Comparison of ENCODE assay signal across 22 mouse cellular contexts in the genomic region with DNA sequence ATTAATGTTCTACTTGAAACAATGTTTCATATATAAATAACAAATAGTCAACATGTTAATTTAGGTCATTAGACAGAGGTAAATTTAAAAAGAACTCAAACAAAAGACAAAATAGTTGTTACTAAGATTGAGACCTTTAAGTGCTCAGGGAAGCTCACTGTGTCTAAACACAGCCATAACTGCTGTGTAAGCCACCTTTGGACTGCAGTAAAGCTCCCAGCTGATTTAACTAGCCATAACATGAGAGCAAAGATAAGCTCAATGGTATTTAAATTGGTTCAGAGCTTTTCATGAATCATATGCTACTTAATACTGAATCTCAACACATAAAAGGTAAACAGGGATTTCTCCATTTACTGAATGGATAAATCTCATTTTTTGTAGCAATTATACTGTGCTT.
"Had no signal": no experiment of that assay in that cellular context is flagged by ENCODE, and none has a peak within 500 bp of the region (broad histone marks: within the 10 kb centered on the region; RNA-seq: fewer than 3 reads in every experiment).

No protein-coding gene starts in this region.

- DNase-seq: liver, postnatal 0 days; lung, adult 2 months; lung, postnatal 14 days; lung, postnatal 36 days; retina, postnatal 1 day; right cerebral cortex, postnatal 14 days; thymus, adult 2 months; thymus, postnatal 25 days; thymus, postnatal 4 days had no signal

- H3K27ac ChIP-seq: liver, embryonic 15.5 days; lung, embryonic 15.5 days; macrophage; midbrain, embryonic 10.5 days; midbrain, embryonic 12.5 days; midbrain, embryonic 15.5 days; neural tube, embryonic 13.5 days; neural tube, embryonic 15.5 days; stomach, embryonic 15.5 days; stomach, postnatal 0 days had no signal

- H3K4me3 ChIP-seq: liver, embryonic 15.5 days; lung, embryonic 15.5 days; megakaryocyte, embryonic 14.5 days; midbrain, embryonic 10.5 days; midbrain, embryonic 12.5 days; midbrain, embryonic 15.5 days; myocyte; neural tube, embryonic 13.5 days; neural tube, embryonic 15.5 days; stomach, embryonic 15.5 days had no signal

- H3K27me3 ChIP-seq: liver, embryonic 15.5 days; lung, embryonic 15.5 days; megakaryocyte, embryonic 14.5 days; midbrain, embryonic 12.5 days; midbrain, embryonic 15.5 days; neural tube, embryonic 13.5 days; neural tube, embryonic 15.5 days; stomach, embryonic 15.5 days had no signal

- H3K9me3 ChIP-seq: liver, embryonic 15.5 days; lung, embryonic 15.5 days; megakaryocyte, embryonic 14.5 days; midbrain, embryonic 10.5 days; midbrain, embryonic 12.5 days; midbrain, embryonic 15.5 days; neural tube, embryonic 13.5 days; neural tube, embryonic 15.5 days; stomach, embryonic 15.5 days had no signal

- H3K9ac ChIP-seq: liver, embryonic 15.5 days; liver, postnatal 0 days; lung, embryonic 15.5 days; midbrain, embryonic 12.5 days; midbrain, embryonic 15.5 days; neural tube, embryonic 13.5 days; neural tube, embryonic 15.5 days; stomach, embryonic 15.5 days had no signal

- ATAC-seq: liver, postnatal 0 days; lung, postnatal 0 days; midbrain, embryonic 15.5 days had no signal

- H3K36me3 ChIP-seq: liver, embryonic 15.5 days; lung, embryonic 15.5 days; midbrain, embryonic 10.5 days; midbrain, embryonic 12.5 days; midbrain, embryonic 15.5 days; neural tube, embryonic 13.5 days; neural tube, embryonic 15.5 days; stomach, embryonic 15.5 days had no signal

- H3K4me2 ChIP-seq: liver, embryonic 15.5 days; lung, embryonic 15.5 days; midbrain, embryonic 12.5 days; midbrain, embryonic 15.5 days; neural tube, embryonic 13.5 days; neural tube, embryonic 15.5 days; stomach, embryonic 15.5 days had no signal

- H3K4me1 ChIP-seq: liver, embryonic 15.5 days; lung, embryonic 15.5 days; megakaryocyte, embryonic 14.5 days; midbrain, embryonic 10.5 days; midbrain, embryonic 12.5 days; midbrain, embryonic 15.5 days; neural tube, embryonic 13.5 days; neural tube, embryonic 15.5 days; stomach, embryonic 15.5 days had no signal
